Mouse (Mus musculus) liver, embryonic 11.5 days (tissue): ENCODE measurements at regions not wholly inside any gene's neighbourhood (a gene's known extent, or its start where the extent isn't known, plus 50 kb on each side); places are given as distances from the start of the nearest gene placed in this dataset.
A peak's percentile ranks its signal among the peaks of the same experiment; 100 is the strongest.

ENCODE experiments used
- ATAC-seq: fragments of 200-750 bp; cut with Nextera tagmentation; replicated peaks from 2 replicates; pipeline ENCODE4 v1.8.0; 2017; ENCODE audit warnings: moderate number of reproducible peaks, mild to moderate bottlenecking, moderate TSS enrichment, moderate library complexity; ENCODE audit not compliant: low FRiP score
- DNase-seq: peaks from one replicate; pipeline ENCODE4 v3.0.0-alpha.2; 2017; ENCODE audit warnings: low spot score
- H3K27ac ChIP-seq: fragments of 300-500 bp; sonication (generic); 2 replicates; pipeline ENCODE4 v1.5.1; 2014; ENCODE audit warnings: mild to moderate bottlenecking, low read depth, low read length, control low read depth
- H3K27me3 ChIP-seq: fragments of 300-500 bp; sonication (generic); replicated peaks from 2 replicates; pipeline ENCODE4 v1.6.1; 2014; ENCODE audit warnings: low read length, mixed read lengths; ENCODE audit not compliant: control insufficient read depth, insufficient read depth
- H3K36me3 ChIP-seq: fragments of 300-500 bp; sonication (generic); 2 replicates; pipeline ENCODE4 v1.6.1; 2014; ENCODE audit warnings: mild to moderate bottlenecking, low read length, moderate library complexity, mixed read lengths; ENCODE audit not compliant: control insufficient read depth, insufficient read depth
- H3K4me1 ChIP-seq: fragments of 300-500 bp; sonication (generic); replicated peaks from 2 replicates; pipeline ENCODE4 v1.6.1; 2014; ENCODE audit warnings: low read length, mixed read lengths; ENCODE audit not compliant: control insufficient read depth, insufficient read depth
- H3K4me2 ChIP-seq: fragments of 300-500 bp; sonication (generic); 2 replicates; pipeline ENCODE4 v1.6.1; 2014; ENCODE audit warnings: mild to moderate bottlenecking, control low read depth, moderate library complexity
- H3K4me3 ChIP-seq: fragments of 300-500 bp; sonication (generic); 2 replicates; pipeline ENCODE4 v1.5.1; 2014; ENCODE audit warnings: low read depth, low read length, control low read depth
- H3K9ac ChIP-seq: fragments of 300-500 bp; sonication (generic); 2 replicates; pipeline ENCODE4 v1.6.1; 2014; ENCODE audit warnings: low read depth, low read length, control low read depth
- H3K9me3 ChIP-seq: fragments of 300-500 bp; sonication (generic); 2 replicates; pipeline ENCODE4 v1.6.1; 2016; ENCODE audit warnings: low read length, inconsistent platforms, mixed read lengths; ENCODE audit not compliant: control insufficient read depth
- WGBS: fragments of 180-500 bp; shearing (Covaris S2); extraction: QIAGEN DNeasy Blood & Tissue Kit; methylation state at CpG from one replicate; pipeline ENCODE4 v1.1.7; 2014; 5-methylcytosine and 5-hydroxymethylcytosine counted together

DNA sequence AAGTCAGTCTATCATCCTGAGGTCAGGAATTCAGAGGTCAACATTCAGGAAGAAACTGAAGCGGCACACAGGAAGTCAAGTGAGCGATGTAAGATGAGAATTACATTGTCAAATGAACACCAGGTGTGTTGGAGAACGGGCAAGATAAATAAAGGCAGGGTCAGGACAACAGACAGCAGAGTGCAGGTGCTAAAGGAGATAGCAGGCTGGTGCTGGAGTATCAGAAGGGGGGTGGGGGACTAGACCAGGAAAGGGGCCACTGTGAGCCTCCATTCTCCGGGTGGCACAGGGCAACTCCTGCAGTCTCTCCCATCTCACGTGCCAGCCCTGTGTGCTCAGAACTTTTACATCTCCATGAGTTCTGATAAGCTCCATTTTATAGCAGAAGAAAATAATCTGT, 320.6 kb upstream of the Rsrc1 start:
- Histone ChIP-seq H3K4me2 (peak overlapping the region; percentile 39), H3K4me1 (peaks cover 21% of the 10 kb centered on the region), H3K27ac (no peak overlapping the region), H3K27me3 (no peaks in the 10 kb centered on the region), H3K4me3 (no peak overlapping the region), H3K36me3 (no peaks in the 10 kb centered on the region), H3K9ac (no peak overlapping the region), H3K9me3 (no peaks in the 10 kb centered on the region)
- WGBS, result 24% methylated on average over 5 of the region's 5 CpGs
- DNase-seq (no peak), ATAC-seq (peak; percentile 85)

DNA sequence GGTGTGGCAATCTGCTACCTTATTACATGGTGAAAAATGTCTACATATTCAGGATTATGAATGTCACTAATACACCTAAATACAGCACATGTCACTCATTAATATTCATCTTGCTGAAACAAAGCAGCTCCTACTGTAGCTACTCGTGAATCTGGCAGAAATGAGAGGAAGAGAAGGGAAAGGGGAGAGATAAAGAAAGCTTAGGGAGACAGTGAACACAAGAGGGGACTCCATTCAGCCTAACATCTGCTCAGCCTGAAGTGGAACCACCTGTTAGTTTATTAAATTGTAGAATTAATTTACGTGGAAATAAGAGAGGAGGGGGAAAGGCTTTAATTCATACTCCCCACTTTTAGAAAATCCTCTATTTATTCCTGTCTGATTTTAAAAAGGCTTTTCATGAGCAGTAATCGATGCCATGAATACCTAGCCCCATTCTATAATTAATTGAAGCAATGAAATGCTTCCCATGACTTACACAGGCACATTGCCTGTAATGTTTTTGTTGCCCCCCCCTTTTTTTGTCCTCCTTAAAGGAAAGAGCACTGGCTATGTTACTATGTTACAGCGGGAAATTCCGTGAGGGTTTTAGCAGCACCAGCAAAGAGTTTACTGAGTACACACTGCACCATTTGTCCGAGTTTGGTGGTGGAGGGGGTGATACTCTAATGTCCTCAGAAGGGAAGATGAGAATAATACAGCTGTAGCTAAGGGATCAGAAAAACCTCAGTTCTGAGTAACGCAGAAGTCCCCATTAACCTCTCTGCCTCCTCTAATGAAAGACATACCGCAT, 319.2 kb upstream of the Rsrc1 start:
- Histone ChIP-seq H3K27ac (no peak overlapping the region), H3K9me3 (no peaks in the 10 kb centered on the region), H3K9ac (no peak overlapping the region), H3K4me1 (peaks cover 8% of the 10 kb centered on the region; the same call in 1 of the 2 replicates), H3K36me3 (no peaks in the 10 kb centered on the region), H3K4me3 (no peak overlapping the region), H3K27me3 (no peaks in the 10 kb centered on the region), H3K4me2 (no peak overlapping the region)
- no peak for DNase-seq
- WGBS, result 78% methylated on average over 8 of the region's 8 CpGs
- ATAC-seq, result no peak

DNA sequence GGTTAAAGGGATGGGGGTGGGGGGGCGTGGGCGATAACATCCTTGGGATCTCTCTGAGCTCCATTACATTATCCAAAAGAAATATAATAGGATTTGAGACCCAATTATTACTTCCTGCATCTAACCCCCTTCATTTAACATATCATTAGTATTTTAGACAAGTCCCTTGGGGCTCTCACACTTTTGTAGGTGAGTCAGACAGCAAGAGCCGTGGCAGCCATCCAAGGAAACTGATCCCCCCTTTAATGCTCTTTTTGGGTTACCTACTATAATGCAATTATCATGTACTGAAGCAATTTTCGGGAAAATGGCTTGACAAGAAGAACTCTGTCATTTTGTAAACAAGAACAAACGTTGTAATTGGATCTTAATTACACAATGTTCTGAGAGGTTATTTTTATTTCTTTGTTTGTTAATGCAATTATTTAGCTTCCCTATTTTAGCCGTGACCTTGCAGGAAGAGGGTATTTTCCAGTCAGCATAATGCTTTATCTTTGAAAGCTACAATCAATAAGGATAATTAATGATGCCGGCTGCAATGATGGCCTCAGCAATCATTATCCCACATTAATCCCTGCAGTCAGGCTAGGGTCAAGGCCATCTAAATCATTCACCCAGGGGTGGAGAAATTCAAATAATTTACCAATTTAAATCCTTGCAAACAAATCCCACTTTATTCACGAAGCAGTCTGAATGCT, 297.5 kb upstream of the Rsrc1 start:
- no peak overlapping the region for H3K4me3 ChIP-seq
- WGBS, result 62% methylated on average over 8 of the region's 8 CpGs
- H3K27ac ChIP-seq, result no peak overlapping the region
- no peak overlapping the region for H3K4me2 ChIP-seq
- H3K4me1 ChIP-seq, result no peaks in the 10 kb centered on the region
- H3K36me3 ChIP-seq, result no peaks in the 10 kb centered on the region
- no peak overlapping the region for H3K9ac ChIP-seq
- H3K9me3 ChIP-seq, result no peaks in the 10 kb centered on the region
- DNase-seq (no peak), ATAC-seq (no peak)
- no peaks in the 10 kb centered on the region for H3K27me3 ChIP-seq

DNA sequence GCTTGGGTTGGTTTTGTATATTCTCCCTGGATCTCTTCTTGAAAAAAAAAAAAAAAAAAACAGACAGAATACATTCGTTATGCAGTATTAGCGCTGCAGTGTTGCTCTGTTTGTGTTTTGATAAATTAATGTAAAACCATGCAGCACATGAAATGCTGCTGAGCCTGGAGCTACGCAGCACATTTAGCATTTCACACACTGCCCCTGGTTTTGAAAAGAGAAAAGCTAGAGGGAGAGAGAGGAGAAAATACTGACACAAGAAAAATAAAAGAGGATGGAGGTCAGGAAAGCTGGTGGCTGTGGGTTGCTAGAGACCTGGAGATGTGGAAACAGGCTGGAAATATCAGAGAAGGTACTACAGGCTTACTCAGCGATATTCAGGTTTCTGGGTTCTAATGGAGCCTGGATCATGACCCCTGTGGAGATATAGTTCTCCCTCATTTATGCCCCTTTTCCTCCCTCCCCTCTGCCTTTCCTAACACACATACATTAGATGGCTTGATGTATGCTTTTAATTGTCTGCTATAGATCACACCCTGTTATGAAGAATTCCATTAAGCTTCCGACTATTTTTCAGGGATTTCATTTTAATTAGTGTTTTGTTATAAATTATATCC, 296.8 kb upstream of the Rsrc1 start:
- no peaks in the 10 kb centered on the region for H3K36me3 ChIP-seq
- ATAC-seq, result no peak
- WGBS, result 79% methylated on average over 5 of the region's 5 CpGs

DNA sequence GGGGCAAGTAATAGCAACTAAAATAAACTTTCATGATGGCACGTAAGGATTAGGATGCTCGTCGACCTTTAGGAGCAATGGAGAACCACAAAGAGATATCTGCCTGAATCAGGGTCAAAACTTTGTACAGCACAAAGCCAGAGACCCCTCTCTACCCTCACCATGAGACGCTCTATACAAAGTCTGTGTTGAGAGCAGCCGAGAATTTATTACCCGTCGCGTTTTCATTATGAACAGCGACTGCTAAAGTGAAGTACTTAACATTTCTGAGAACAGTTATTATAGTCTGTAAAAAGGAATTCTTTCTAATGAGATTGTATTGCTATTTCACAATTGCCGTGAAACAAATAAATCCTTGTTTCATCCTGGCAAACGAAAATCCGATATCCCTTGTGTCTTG, 296.1 kb upstream of the Rsrc1 start:
- Histone ChIP-seq H3K9me3 (no peaks in the 10 kb centered on the region), H3K4me3 (no peak overlapping the region), H3K27ac (no peak overlapping the region), H3K9ac (no peak overlapping the region), H3K27me3 (no peaks in the 10 kb centered on the region), H3K4me1 (no peaks in the 10 kb centered on the region), H3K36me3 (no peaks in the 10 kb centered on the region), H3K4me2 (no peak overlapping the region)
- no peak for DNase-seq
- ATAC-seq, result no peak
- 84% methylated on average over 12 of the region's 12 CpGs for WGBS

More for the DNA sequence above, 296.8 kb upstream of the Rsrc1 start:
- Histone ChIP-seq H3K27ac (no peak overlapping the region), H3K27me3 (no peaks in the 10 kb centered on the region), H3K9ac (no peak overlapping the region), H3K4me3 (no peak overlapping the region), H3K4me1 (no peaks in the 10 kb centered on the region), H3K4me2 (no peak overlapping the region), H3K9me3 (no peaks in the 10 kb centered on the region)
- DNase-seq, result no peak

DNA sequence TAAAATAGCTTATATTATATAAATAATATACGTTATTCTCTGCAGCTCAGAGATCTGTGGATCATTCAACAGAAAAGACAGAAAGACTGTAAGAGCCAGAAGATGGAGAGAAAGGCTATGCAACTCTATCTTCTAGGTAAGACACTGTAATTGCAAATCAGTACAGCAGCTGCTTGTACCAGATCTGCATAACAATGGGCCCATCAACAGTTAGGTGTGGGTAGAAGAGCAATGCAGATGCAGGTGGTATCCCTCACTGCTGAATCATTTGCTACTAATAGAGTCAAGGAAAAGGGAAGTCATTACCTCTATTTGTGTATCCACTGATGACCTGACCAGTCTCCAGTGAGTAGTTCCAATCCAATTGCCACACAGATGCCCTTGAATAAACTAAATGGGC, 294.1 kb upstream of the Rsrc1 start:
- Histone ChIP-seq H3K9ac (no peak overlapping the region), H3K4me2 (no peak overlapping the region), H3K27me3 (no peaks in the 10 kb centered on the region), H3K4me1 (no peaks in the 10 kb centered on the region), H3K36me3 (no peaks in the 10 kb centered on the region), H3K9me3 (no peaks in the 10 kb centered on the region), H3K4me3 (no peak overlapping the region), H3K27ac (no peak overlapping the region)
- DNase-seq (no peak), ATAC-seq (no peak)
- 71% methylated on average over 1 of the region's 1 CpGs for WGBS

DNA sequence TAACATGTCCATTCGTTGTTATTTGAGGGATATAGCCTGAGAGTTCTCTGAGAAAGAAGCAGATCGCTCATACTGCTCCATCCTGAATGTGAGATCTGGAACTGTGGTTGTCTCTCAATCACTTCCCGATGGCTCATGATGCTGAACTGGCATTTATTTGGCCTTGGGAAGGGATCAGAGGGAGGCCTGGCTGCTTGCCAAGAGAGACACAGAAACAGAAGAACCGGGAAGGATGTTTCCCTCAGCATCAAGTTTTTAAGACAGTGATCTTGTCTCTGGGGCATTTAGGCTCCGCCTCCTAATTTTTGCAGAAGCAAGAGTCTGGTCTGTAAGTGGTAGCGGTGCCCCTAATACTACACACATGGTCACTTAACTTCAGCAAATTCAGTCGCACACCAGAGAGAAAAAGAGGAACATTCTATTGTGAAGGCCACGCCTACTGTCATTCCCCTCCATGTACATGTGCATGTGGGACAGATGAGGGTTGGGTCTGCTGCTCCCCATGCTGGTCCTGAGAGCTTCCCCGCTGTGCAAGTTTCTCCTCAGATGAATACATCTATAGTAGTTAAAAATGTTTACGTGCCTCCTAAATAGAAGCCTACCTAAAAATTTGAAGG, 290.2 kb upstream of the Rsrc1 start:
- Histone ChIP-seq H3K9ac (no peak overlapping the region), H3K27me3 (no peaks in the 10 kb centered on the region), H3K4me2 (no peak overlapping the region), H3K9me3 (no peaks in the 10 kb centered on the region), H3K27ac (no peak overlapping the region), H3K36me3 (no peaks in the 10 kb centered on the region), H3K4me1 (no peaks in the 10 kb centered on the region), H3K4me3 (no peak overlapping the region)
- DNase-seq (no peak), ATAC-seq (no peak)
- WGBS, result 69% methylated on average over 10 of the region's 10 CpGs

DNA sequence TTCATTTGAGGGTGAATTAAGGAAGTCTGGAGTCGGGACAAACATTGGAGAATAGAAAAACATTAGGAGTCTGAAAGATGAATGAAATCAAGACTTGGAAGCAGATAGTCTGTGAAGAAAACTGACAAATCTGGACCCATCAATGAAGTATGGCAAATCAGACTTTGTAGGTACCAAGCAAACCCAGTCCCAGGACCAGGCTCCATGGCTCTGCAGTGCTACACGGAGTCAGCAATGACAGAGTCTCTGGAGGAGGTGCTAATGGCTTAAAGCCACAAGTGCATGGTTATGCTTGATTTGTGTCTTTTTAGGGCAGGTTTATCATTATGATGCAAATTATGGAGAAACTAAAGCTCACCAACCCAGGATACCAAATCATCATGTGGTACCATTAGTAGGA, 286.1 kb upstream of the Rsrc1 start:
- WGBS, result 92% methylated on average over 2 of the region's 2 CpGs

More for the DNA sequence above, 286.1 kb upstream of the Rsrc1 start:
- H3K4me1 ChIP-seq, result no peaks in the 10 kb centered on the region
- DNase-seq (no peak), ATAC-seq (no peak)
- H3K4me3 ChIP-seq, result no peak overlapping the region
- no peak overlapping the region for H3K9ac ChIP-seq
- no peaks in the 10 kb centered on the region for H3K9me3 ChIP-seq
- H3K27ac ChIP-seq, result no peak overlapping the region
- no peaks in the 10 kb centered on the region for H3K36me3 ChIP-seq
- H3K27me3 ChIP-seq, result no peaks in the 10 kb centered on the region
- H3K4me2 ChIP-seq, result no peak overlapping the region
